Mouse (Mus musculus) CH12.LX (cell line): Measurements from ENCODE around the gene Dcxr. TPM values are rescaled to one million over a fixed set of nuclear protein-coding genes. Genes with fewer than 3 reads are reported as not detected.

Experiments
- DNase-seq: peaks from one replicate; pipeline ENCODE4 v3.0.0-alpha.2; 2013; ENCODE audit errors: extremely low read depth
- H3K27ac ChIP-seq: 2 replicates; pipeline ENCODE4 v1.5.1; 2012; ENCODE audit warnings: low read depth, mild to moderate bottlenecking, control low read depth, moderate library complexity; ENCODE audit not compliant: insufficient read depth
- H3K27me3 ChIP-seq: replicated peaks from 2 replicates; pipeline ENCODE3; 2012; ENCODE audit warnings: inconsistent platforms
- H3K36me3 ChIP-seq, 2 experiments: replicated peaks in 1 of 2; 2 replicates each; pipeline versions ENCODE3 to v1.6.1; 2012; ENCODE audit warnings: inconsistent platforms in 1 of 2, low read length in 1 of 2, mild to moderate bottlenecking in 1 of 2, mixed read lengths in 1 of 2, moderate library complexity in 1 of 2; ENCODE audit not compliant: control insufficient read depth in 1 of 2, insufficient read depth in 1 of 2
- H3K4me1 ChIP-seq, 2 experiments: 2 replicates each; pipeline ENCODE4 v1.6.1; 2012; ENCODE audit warnings: inconsistent platforms in 1 of 2, moderate library complexity in 1 of 2; ENCODE audit not compliant: insufficient read depth in 2 of 2, control insufficient read depth in 1 of 2
- H3K4me2 ChIP-seq: 2 replicates; pipeline ENCODE4 v1.6.1; 2012; ENCODE audit warnings: low read depth, mild to moderate bottlenecking, control low read depth; ENCODE audit not compliant: poor library complexity, insufficient read depth, severe bottlenecking
- H3K4me3 ChIP-seq, 3 experiments: fragments of 150-350 bp in 1 of 3; sonication (generic) in 1 of 3; replicated peaks in 1 of 3; 2 replicates each; pipeline versions ENCODE3 to v1.5.1; 2011 to 2012; ENCODE audit warnings: low read depth in 2 of 3, low read length in 2 of 3, mild to moderate bottlenecking in 2 of 3, moderate library complexity in 2 of 3, control low read depth in 1 of 3, improper control_type of control experiment in 1 of 3, inconsistent platforms in 1 of 3, mixed read lengths in 1 of 3; ENCODE audit not compliant: poor library complexity in 1 of 3
- H3K79me2 ChIP-seq: replicated peaks from 2 replicates; pipeline ENCODE4 v1.6.1; 2012; ENCODE audit warnings: mild to moderate bottlenecking, moderate library complexity; ENCODE audit not compliant: control insufficient read depth, poor library complexity, insufficient read depth, severe bottlenecking; ENCODE audit errors: extremely low read depth
- H3K9ac ChIP-seq: 2 replicates; pipeline ENCODE4 v1.6.1; 2012; ENCODE audit warnings: low read depth, mild to moderate bottlenecking, control low read depth, moderate library complexity; ENCODE audit not compliant: insufficient read depth
- H3K9me3 ChIP-seq: replicated peaks from 2 replicates; pipeline ENCODE3; 2012; ENCODE audit warnings: low read length, inconsistent platforms, mixed read lengths
- E2F4 ChIP-seq: IDR thresholded peaks from 2 replicates; pipeline ENCODE4 v1.6.1; 2011; ENCODE audit warnings: low read depth, low read length, improper control_type of control experiment; ENCODE audit not compliant: insufficient replicate concordance
- ELF1 ChIP-seq: IDR thresholded peaks from 2 replicates; pipeline ENCODE4 v1.6.1; 2014; ENCODE audit warnings: low read depth, mild to moderate bottlenecking, inconsistent platforms, low read length, improper control_type of control experiment
- EP300 ChIP-seq: IDR thresholded peaks from 2 replicates; pipeline ENCODE4 v1.6.1; 2011; ENCODE audit warnings: low read length, improper control_type of control experiment
- GABPA ChIP-seq: IDR thresholded peaks from 2 replicates; pipeline ENCODE4 v1.6.1; 2012; ENCODE audit warnings: low read depth, low read length, improper control_type of control experiment, inconsistent platforms; ENCODE audit not compliant: insufficient replicate concordance
- HCFC1 ChIP-seq: IDR thresholded peaks from 2 replicates; pipeline ENCODE4 v1.6.1; 2012; ENCODE audit warnings: low read depth, mild to moderate bottlenecking, inconsistent platforms, low read length, improper control_type of control experiment
- JUN ChIP-seq: IDR thresholded peaks from 2 replicates; pipeline ENCODE4 v1.6.1; 2011; ENCODE audit warnings: low read depth, mild to moderate bottlenecking, low read length, improper control_type of control experiment, moderate library complexity; ENCODE audit not compliant: insufficient read depth
- JUND ChIP-seq: conservative IDR thresholded peaks from 2 replicates; pipeline ENCODE4 v1.6.1; 2011; ENCODE audit warnings: low read depth, low read length, improper control_type of control experiment
- KAT2A ChIP-seq: IDR thresholded peaks from 2 replicates; pipeline ENCODE4 v1.6.1; 2012; ENCODE audit warnings: low read length, improper control_type of control experiment, inconsistent platforms; ENCODE audit not compliant: insufficient replicate concordance
- MAFK ChIP-seq: IDR thresholded peaks from 2 replicates; pipeline ENCODE4 v1.6.1; 2011; ENCODE audit warnings: low read length, improper control_type of control experiment; ENCODE audit not compliant: insufficient replicate concordance
- MEF2A ChIP-seq: IDR thresholded peaks from 2 replicates; pipeline ENCODE4 v1.6.1; 2014; ENCODE audit warnings: low read depth, mild to moderate bottlenecking, inconsistent platforms, low read length, improper control_type of control experiment, borderline replicate concordance
- MXI1 ChIP-seq: IDR thresholded peaks from 2 replicates; pipeline ENCODE4 v1.6.1; 2011; ENCODE audit warnings: mild to moderate bottlenecking, low read depth, low read length, improper control_type of control experiment
- NRF1 ChIP-seq: IDR thresholded peaks from 2 replicates; pipeline ENCODE4 v1.6.1; 2014; ENCODE audit warnings: low read depth, mild to moderate bottlenecking, inconsistent platforms, low read length, improper control_type of control experiment, moderate library complexity
- PAX5 ChIP-seq: IDR thresholded peaks from 2 replicates; pipeline ENCODE4 v1.6.1; 2012; ENCODE audit warnings: low read length, inconsistent platforms, mixed read lengths
- RAD21 ChIP-seq: IDR thresholded peaks from 2 replicates; pipeline ENCODE4 v1.6.1; 2011; ENCODE audit warnings: low read depth, mild to moderate bottlenecking, low read length, improper control_type of control experiment, moderate library complexity
- RCOR1 ChIP-seq: conservative IDR thresholded peaks from 2 replicates; pipeline ENCODE4 v1.6.1; 2012; ENCODE audit warnings: low read depth, mild to moderate bottlenecking, inconsistent platforms, low read length, improper control_type of control experiment
- TCF12 ChIP-seq: IDR thresholded peaks from 2 replicates; pipeline ENCODE4 v1.6.1; 2014; ENCODE audit warnings: low read depth, mild to moderate bottlenecking, inconsistent platforms, low read length, improper control_type of control experiment
- USF1 ChIP-seq: IDR thresholded peaks from 2 replicates; pipeline ENCODE4 v1.6.1; 2014; ENCODE audit warnings: low read depth, mild to moderate bottlenecking, inconsistent platforms, low read length, improper control_type of control experiment
- USF2 ChIP-seq: conservative IDR thresholded peaks from 2 replicates; pipeline ENCODE4 v1.6.1; 2011; ENCODE audit warnings: low read depth, low read length, improper control_type of control experiment
- ZMIZ1 ChIP-seq: IDR thresholded peaks from 2 replicates; pipeline ENCODE4 v1.6.1; 2012; ENCODE audit warnings: low read depth, mild to moderate bottlenecking, inconsistent platforms, low read length, improper control_type of control experiment
- ZNF384 ChIP-seq: IDR thresholded peaks from 2 replicates; pipeline ENCODE4 v1.6.1; 2012; ENCODE audit warnings: low read depth, low read length, improper control_type of control experiment, inconsistent platforms
- dilution Hi-C: fragments of 300-500 bp; cut with MboI; formaldehyde crosslinking; loops from 2 replicates; pipeline ENCODE4 v1.14.3; 2020; ENCODE audit warnings: low sequenced_read_pairs; ENCODE audit not compliant: extremely low pct_unique_long_range_greater_than_20kb, extremely low pct_ligation_motif_present
- in situ Hi-C: fragments of 300-500 bp; cut with MboI; formaldehyde crosslinking; loops from 3 replicates; pipeline ENCODE4 v1.14.3; 2019; ENCODE audit warnings: low sequenced_read_pairs, low pct_ligation_motif_present, low pct_unique_long_range_greater_than_20kb, mixed read lengths
- polyA plus RNA-seq: library from polyadenylated mRNA; unstranded; fragments of >175 nt; gene quantifications from 2 replicates; pipeline ENCODE4 v1.2.1, GENCODE M21; 2012; ENCODE audit warnings: low read depth; ENCODE audit not compliant: insufficient read length
- total RNA-seq, 2 experiments: library from RNA; depleted of rRNA; stranded (reverse); fragments of 300-350 nt in 1 of 2; fragments of >200 nt in 1 of 2; gene quantifications; 2 replicates each; pipeline ENCODE4 v1.2.3; 2012 to 2014

The Dcxr gene
- total and polyA plus RNA-seq, 3 experiments = 23.3 to 74.7 (median 24.1) TPM

DNA sequence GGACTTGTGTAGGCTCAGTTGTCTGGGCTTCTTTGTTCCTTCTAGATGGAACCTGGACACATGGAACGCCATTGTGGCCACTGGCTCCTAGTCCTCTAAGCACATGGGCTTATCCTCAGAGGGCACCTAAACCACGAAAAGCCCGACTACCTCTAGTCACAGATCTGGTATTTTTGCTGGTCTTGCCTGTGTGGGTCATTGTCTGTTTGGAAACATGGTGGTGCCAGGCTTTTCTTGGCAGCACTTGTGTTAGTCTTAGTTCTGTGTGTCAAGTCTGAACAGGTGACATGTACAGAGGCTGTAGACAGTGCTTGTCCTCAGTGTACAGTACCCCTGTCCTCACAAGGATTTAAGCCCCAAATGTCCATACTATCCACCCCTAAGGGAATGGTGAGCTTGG, 43.5 kb downstream of the Dcxr start:
- Histone ChIP-seq H3K27ac (no peak overlapping the region), H3K4me2 (no peak overlapping the region), H3K4me3 (no peak overlapping the region), H3K27me3 (no peaks in the 10 kb centered on the region), H3K79me2 (no peaks in the 10 kb centered on the region), H3K4me1 (no peaks in the 10 kb centered on the region), H3K9me3 (no peaks in the 10 kb centered on the region), H3K9ac (no peak overlapping the region), H3K36me3 (peaks cover 49 to 92% of the 10 kb centered on the region in 2 experiments)
- TF ChIP-seq PAX5 (no peak), MXI1 (no peak), RCOR1 (no peak)
- dilution Hi-C loops (no loop called here), in situ Hi-C loops (loop anchor here (10.0 kb wide), 1 partner anchor 59 kb away; the partner anchor contains the start of gene Sirt7)
- DNase-seq = no peak

DNA sequence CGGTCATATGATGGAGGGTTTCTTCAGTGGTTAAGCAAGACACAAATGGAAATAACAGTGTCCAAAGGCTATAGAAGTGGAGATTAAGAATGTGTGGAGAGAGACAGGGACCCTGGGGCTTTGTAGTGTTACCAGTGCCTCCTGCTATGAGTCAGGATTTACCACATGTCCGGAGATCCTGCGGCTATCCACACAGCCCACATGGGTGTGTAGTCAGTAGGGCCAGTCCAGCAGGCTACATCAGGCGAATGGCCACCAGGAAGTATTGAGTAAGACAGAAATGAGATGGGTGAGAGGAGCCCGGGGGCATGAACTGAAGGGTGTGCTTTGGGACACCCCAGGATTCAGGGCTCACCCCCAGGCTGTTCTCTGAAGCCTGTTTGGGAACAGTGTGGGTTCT, 44.4 kb downstream of the Dcxr start:
- no peak overlapping the region for H3K4me3 ChIP-seq
- no peaks in the 10 kb centered on the region for H3K4me1 ChIP-seq
- H3K9me3 ChIP-seq = no peaks in the 10 kb centered on the region
- TF ChIP-seq JUND = no peak
- TF ChIP-seq EP300 = no peak
- TF ChIP-seq JUN = no peak
- no peak for TF ChIP-seq HCFC1
- TF ChIP-seq ELF1 = no peak
- no peak for TF ChIP-seq KAT2A
- TF ChIP-seq USF2 = no peak
- no peak for TF ChIP-seq MAFK
- no peak for TF ChIP-seq ZNF384
- no peak for TF ChIP-seq RAD21
- TF ChIP-seq NRF1 = no peak
- no peak for TF ChIP-seq RCOR1
- no peak for TF ChIP-seq ZMIZ1
- no peak for TF ChIP-seq MEF2A
- TF ChIP-seq GABPA = no peak
- no peak for TF ChIP-seq PAX5
- no peak for TF ChIP-seq TCF12
- TF ChIP-seq USF1 = no peak
- no peak for TF ChIP-seq E2F4
- TF ChIP-seq MXI1 = no peak
- TF ChIP-seq, all 38 proteins: peak for 0
- Histone ChIP-seq H3K4me2 (no peak overlapping the region), H3K36me3 (peaks cover 52 to 93% of the 10 kb centered on the region in 2 experiments), H3K9ac (no peak overlapping the region), H3K27ac (no peak overlapping the region), H3K27me3 (no peaks in the 10 kb centered on the region), H3K79me2 (no peaks in the 10 kb centered on the region)
- dilution Hi-C loops (no loop called here), in situ Hi-C loops (loop anchor here (10.0 kb wide), 1 partner anchor 58 kb away; the partner anchor contains the start of gene Sirt7)
- no peak for DNase-seq
